In the genomic region with DNA sequence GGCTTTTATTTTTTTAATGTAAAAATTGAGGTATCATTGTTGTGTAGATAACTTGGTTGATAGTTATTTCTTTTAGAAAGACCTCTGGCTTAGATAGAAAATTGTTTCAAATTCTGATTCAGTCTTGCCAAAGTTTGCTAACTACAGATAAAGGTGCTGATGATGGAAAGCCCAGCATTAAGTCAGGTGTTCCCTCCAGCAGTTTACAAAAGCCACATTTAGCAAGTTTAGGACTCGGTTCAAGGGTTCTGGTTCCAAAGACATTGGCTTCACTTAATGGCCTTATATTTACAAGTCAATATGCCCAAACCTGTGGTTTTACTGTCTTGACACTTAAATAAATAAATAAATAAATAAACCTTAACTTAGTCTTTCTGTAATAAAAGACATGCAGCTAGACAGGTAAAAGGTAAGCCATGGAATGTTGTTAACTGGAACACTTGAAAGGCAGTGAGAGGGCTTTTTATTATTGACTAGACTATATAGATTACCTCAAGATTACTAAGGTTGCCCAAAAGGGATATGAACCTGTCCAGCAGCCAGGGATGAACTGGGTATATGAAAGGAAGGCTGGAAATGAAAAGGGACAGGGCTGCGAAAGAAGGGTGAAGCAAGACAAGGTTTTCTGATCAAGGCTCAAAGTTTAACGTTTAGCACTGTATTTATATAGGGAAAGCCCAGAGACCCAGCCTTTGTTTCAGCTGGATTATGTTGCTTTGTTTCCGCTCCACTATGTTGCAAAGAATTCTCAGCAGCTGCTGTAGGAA, we compare ENCODE assay signal across 30 mouse cellular contexts.
"Had no signal": no experiment of that assay in that cellular context is flagged by ENCODE, and none has a peak within 500 bp of the region (broad histone marks: within the 10 kb centered on the region; RNA-seq: fewer than 3 reads in every experiment).

No protein-coding gene starts in this region.

- H3K4me3 ChIP-seq: heart, embryonic 10.5 days; heart, embryonic 12.5 days; heart, embryonic 13.5 days; heart, embryonic 15.5 days; hindbrain, embryonic 10.5 days; hindbrain, embryonic 12.5 days; hindbrain, embryonic 13.5 days; hindbrain, embryonic 15.5 days; intestine, embryonic 15.5 days; kidney, embryonic 15.5 days; layer of hippocampus, adult 2 months had no signal

- DNase-seq: heart, postnatal 10 days; heart, postnatal 14 days; heart, postnatal 36 days; heart, postnatal 4 days; kidney, adult 11 months; kidney, adult 18-20 months; kidney, adult 2 months; kidney, adult 8-10 months; kidney, adult 9 months; kidney, postnatal 10 days; kidney, postnatal 14 days; kidney, postnatal 25 days; kidney, postnatal 36 days; kidney, postnatal 4 days; layer of hippocampus, adult 9-11 months; layer of hippocampus, postnatal 36 days had no signal

- H3K36me3 ChIP-seq: heart, embryonic 10.5 days; heart, embryonic 12.5 days; heart, embryonic 13.5 days; heart, embryonic 15.5 days; hindbrain, embryonic 10.5 days; hindbrain, embryonic 12.5 days; hindbrain, embryonic 13.5 days; hindbrain, embryonic 15.5 days; intestine, embryonic 15.5 days; kidney, embryonic 15.5 days had no signal

- H3K9me3 ChIP-seq: heart, embryonic 10.5 days; heart, embryonic 12.5 days; heart, embryonic 13.5 days; heart, embryonic 15.5 days; hindbrain, embryonic 10.5 days; hindbrain, embryonic 12.5 days; hindbrain, embryonic 13.5 days; hindbrain, embryonic 15.5 days; intestine, embryonic 15.5 days; kidney, embryonic 15.5 days had no signal

- H3K27ac ChIP-seq: heart, embryonic 10.5 days; heart, embryonic 13.5 days; heart, embryonic 15.5 days; hindbrain, embryonic 10.5 days; hindbrain, embryonic 12.5 days; hindbrain, embryonic 13.5 days; hindbrain, embryonic 14.5 days; hindbrain, embryonic 15.5 days; hindbrain, postnatal 0 days; intestine, embryonic 15.5 days; kidney, embryonic 15.5 days; kidney, postnatal 0 days; layer of hippocampus, adult 2 months had no signal

- H3K27me3 ChIP-seq: heart, embryonic 12.5 days; heart, embryonic 13.5 days; heart, embryonic 15.5 days; hindbrain, embryonic 12.5 days; hindbrain, embryonic 13.5 days; hindbrain, embryonic 15.5 days; intestine, embryonic 15.5 days; kidney, embryonic 15.5 days had no signal

- H3K4me1 ChIP-seq: heart, embryonic 10.5 days; heart, embryonic 12.5 days; heart, embryonic 13.5 days; hindbrain, embryonic 10.5 days; hindbrain, embryonic 12.5 days; hindbrain, embryonic 13.5 days; hindbrain, embryonic 15.5 days; intestine, embryonic 15.5 days; kidney, embryonic 15.5 days had no signal
